Mouse (Mus musculus) myocyte (in vitro differentiated cells): ENCODE results near the gene Lrp4. TPM values are rescaled to one million over a fixed set of nuclear protein-coding genes. Genes with fewer than 3 reads are reported as not detected.

ENCODE experiments used
- H3K27me3 ChIP-seq: one replicate; pipeline ENCODE4 v1.6.1; 2011; ENCODE audit not compliant: control insufficient read depth, insufficient read depth, insufficient read length
- H3K36me3 ChIP-seq: one replicate; pipeline ENCODE4 v1.6.1; 2011; ENCODE audit not compliant: control insufficient read depth, insufficient read depth
- H3K4me2 ChIP-seq: one replicate; pipeline ENCODE4 v1.6.1; 2011; ENCODE audit warnings: low read depth, control low read depth
- H3K4me3 ChIP-seq: one replicate; pipeline ENCODE4 v1.5.1; 2011; ENCODE audit warnings: mild to moderate bottlenecking, control low read depth, moderate library complexity
- H3K79me2 ChIP-seq: one replicate; pipeline ENCODE4 v1.6.1; 2011; ENCODE audit not compliant: control insufficient read depth, insufficient read depth
- H3ac ChIP-seq: one replicate; pipeline ENCODE4 v1.6.1; 2011; ENCODE audit not compliant: control insufficient read depth, insufficient read length
- CEBPB ChIP-seq: IDR thresholded peaks from 2 replicates; pipeline ENCODE4 v1.6.1; 2011; ENCODE audit warnings: mild to moderate bottlenecking, moderate library complexity; ENCODE audit not compliant: poor library complexity, insufficient read depth, severe bottlenecking
- E2F4 ChIP-seq: IDR thresholded peaks from one replicate; pipeline ENCODE4 v1.6.1; 2011; ENCODE audit warnings: mild to moderate bottlenecking, control low read depth, moderate library complexity; ENCODE audit not compliant: insufficient read depth
- MAX ChIP-seq: IDR thresholded peaks from one replicate; pipeline ENCODE4 v1.6.1; 2011; ENCODE audit warnings: low read depth, mild to moderate bottlenecking, control low read depth
- MYOD1 ChIP-seq, 3 experiments: IDR thresholded peaks; one replicate each; pipeline ENCODE4 v1.6.1; 2011; ENCODE audit warnings: control low read depth in 2 of 3, low read depth in 2 of 3, mild to moderate bottlenecking in 2 of 3, moderate library complexity in 1 of 3; ENCODE audit not compliant: insufficient read length in 2 of 3, control insufficient read depth in 1 of 3
- MYOG ChIP-seq, 3 experiments: IDR thresholded peaks; one replicate each; pipeline ENCODE4 v1.6.1; 2011; ENCODE audit warnings: control low read depth in 2 of 3, low read depth in 2 of 3, mild to moderate bottlenecking in 2 of 3; ENCODE audit not compliant: insufficient read length in 2 of 3, control insufficient read depth in 1 of 3, insufficient read depth in 1 of 3
- POLR2A ChIP-seq: IDR thresholded peaks from one replicate; pipeline ENCODE4 v1.6.1; 2011; ENCODE audit warnings: low read depth, mild to moderate bottlenecking, control low read depth, moderate library complexity; ENCODE audit not compliant: insufficient read length
- POLR2AphosphoS2 ChIP-seq: IDR thresholded peaks from one replicate; pipeline ENCODE4 v1.6.1; 2011; ENCODE audit warnings: low read depth, control low read depth; ENCODE audit not compliant: insufficient read length
- REST ChIP-seq: IDR thresholded peaks from one replicate; pipeline ENCODE4 v1.6.1; 2011; ENCODE audit warnings: mild to moderate bottlenecking, control low read depth, moderate library complexity; ENCODE audit not compliant: insufficient read depth, insufficient read length
- SRF ChIP-seq: IDR thresholded peaks from one replicate; pipeline ENCODE4 v1.6.1; 2011; ENCODE audit warnings: low read depth; ENCODE audit not compliant: control insufficient read depth, insufficient read length
- TCF12 ChIP-seq: IDR thresholded peaks from one replicate; pipeline ENCODE4 v1.6.1; 2011; ENCODE audit warnings: mild to moderate bottlenecking, control low read depth; ENCODE audit not compliant: poor library complexity, insufficient read depth, severe bottlenecking
- TCF3 ChIP-seq: IDR thresholded peaks from one replicate; pipeline ENCODE4 v1.6.1; 2011; ENCODE audit warnings: low read depth, control low read depth; ENCODE audit not compliant: insufficient read length
- USF1 ChIP-seq: IDR thresholded peaks from one replicate; pipeline ENCODE4 v1.6.1; 2011; ENCODE audit warnings: low read depth, mild to moderate bottlenecking, control low read depth, moderate library complexity
- polyA plus RNA-seq: library from polyadenylated mRNA; unstranded; fragments of >200 nt; fragmentation: generic; extraction: Trizol; gene quantifications from one replicate; pipeline ENCODE4 v1.2.1, GENCODE M21; 2012; ENCODE audit warnings: missing spikeins

Lrp4 gene
- polyA plus RNA-seq, 1 experiment, result 20.1 TPM

GRCm38 (mm10) chr2:91429915-91430599 is 27.3 kb upstream of the Lrp4 start:
- H3K4me2 ChIP-seq, result no peak overlapping the region
- H3K36me3 ChIP-seq, result no peaks in the 10 kb centered on the region
- H3K27me3 ChIP-seq, result no peaks in the 10 kb centered on the region
- H3K4me3 ChIP-seq, result no peak overlapping the region
- no peak overlapping the region for H3ac ChIP-seq
- no peak for TF ChIP-seq MAX
- TF ChIP-seq POLR2AphosphoS2, result no peak
- no peak for TF ChIP-seq MYOG (IDR thresholded peaks at IDR 0.05; ENCODE audit: control insufficient read depth in 1 of 3, insufficient read depth in 1 of 3, insufficient read length in 2 of 3, low read depth in 2 of 3)
- no peak for TF ChIP-seq SRF
- no peak for TF ChIP-seq CEBPB
- TF ChIP-seq TCF12, result no peak
- TF ChIP-seq E2F4, result no peak
- no peak for TF ChIP-seq USF1
- TF ChIP-seq POLR2A, result no peak
- TF ChIP-seq TCF3, result no peak
- TF ChIP-seq MYOD1 (IDR thresholded peaks at IDR 0.05; ENCODE audit: control insufficient read depth in 1 of 3, insufficient read length in 2 of 3, low read depth in 2 of 3), result no peak
- TF ChIP-seq REST, result no peak
- H3K79me2 ChIP-seq, result no peaks in the 10 kb centered on the region

- no peak for TF ChIP-seq MAX
- TF ChIP-seq REST, result no peak
- TF ChIP-seq TCF12, result no peak
- TF ChIP-seq TCF3, result no peak
- TF ChIP-seq USF1, result no peak
- no peak for TF ChIP-seq MYOG (IDR thresholded peaks at IDR 0.05; ENCODE audit: control insufficient read depth in 1 of 3, insufficient read depth in 1 of 3, insufficient read length in 2 of 3, low read depth in 2 of 3)
- no peak for TF ChIP-seq MYOD1 (IDR thresholded peaks at IDR 0.05; ENCODE audit: control insufficient read depth in 1 of 3, insufficient read length in 2 of 3, low read depth in 2 of 3)
- TF ChIP-seq SRF, result no peak
- no peak for TF ChIP-seq E2F4
- TF ChIP-seq CEBPB, result no peak
- TF ChIP-seq POLR2AphosphoS2, result no peak
- no peak for TF ChIP-seq POLR2A
- no peaks in the 10 kb centered on the region for H3K79me2 ChIP-seq
- H3K36me3 ChIP-seq, result no peaks in the 10 kb centered on the region
- H3K27me3 ChIP-seq, result no peaks in the 10 kb centered on the region
- no peak overlapping the region for H3ac ChIP-seq
- H3K4me3 ChIP-seq, result no peak overlapping the region
- no peak overlapping the region for H3K4me2 ChIP-seq
These were observed 26.8 kb upstream of the Lrp4 start for GRCm38 (mm10) chr2:91430600-91430919.

- no peak overlapping the region for H3K4me3 ChIP-seq
- TF ChIP-seq MYOG (IDR thresholded peaks at IDR 0.05; ENCODE audit: control insufficient read depth in 1 of 3, insufficient read depth in 1 of 3, insufficient read length in 2 of 3, low read depth in 2 of 3), result no peak
- H3ac ChIP-seq, result no peak overlapping the region
- no peaks in the 10 kb centered on the region for H3K79me2 ChIP-seq
- H3K4me2 ChIP-seq, result no peak overlapping the region
- H3K36me3 ChIP-seq, result no peaks in the 10 kb centered on the region
- H3K27me3 ChIP-seq, result no peaks in the 10 kb centered on the region
These were observed 20.6 kb upstream of the Lrp4 start for GRCm38 (mm10) chr2:91436713-91437112.

GRCm38 (mm10) chr2:91437116-91437815 is 20.0 kb upstream of the Lrp4 start:
- H3K27me3 ChIP-seq, result no peaks in the 10 kb centered on the region
- no peak overlapping the region for H3K4me2 ChIP-seq
- no peaks in the 10 kb centered on the region for H3K79me2 ChIP-seq
- no peaks in the 10 kb centered on the region for H3K36me3 ChIP-seq
- H3ac ChIP-seq, result no peak overlapping the region
- no peak overlapping the region for H3K4me3 ChIP-seq
- TF ChIP-seq CEBPB (no peak), TCF3 (no peak), E2F4 (no peak), MYOD1 (IDR thresholded peaks at IDR 0.05; ENCODE audit: control insufficient read depth in 1 of 3, insufficient read length in 2 of 3, low read depth in 2 of 3) (no peak), MAX (no peak), SRF (no peak), POLR2AphosphoS2 (no peak), USF1 (no peak), MYOG (IDR thresholded peaks at IDR 0.05; ENCODE audit: control insufficient read depth in 1 of 3, insufficient read depth in 1 of 3, insufficient read length in 2 of 3, low read depth in 2 of 3) (no peak), REST (no peak), POLR2A (no peak), TCF12 (no peak)
